ENCODE assay signal across 17 mouse cellular contexts in the genomic region with DNA sequence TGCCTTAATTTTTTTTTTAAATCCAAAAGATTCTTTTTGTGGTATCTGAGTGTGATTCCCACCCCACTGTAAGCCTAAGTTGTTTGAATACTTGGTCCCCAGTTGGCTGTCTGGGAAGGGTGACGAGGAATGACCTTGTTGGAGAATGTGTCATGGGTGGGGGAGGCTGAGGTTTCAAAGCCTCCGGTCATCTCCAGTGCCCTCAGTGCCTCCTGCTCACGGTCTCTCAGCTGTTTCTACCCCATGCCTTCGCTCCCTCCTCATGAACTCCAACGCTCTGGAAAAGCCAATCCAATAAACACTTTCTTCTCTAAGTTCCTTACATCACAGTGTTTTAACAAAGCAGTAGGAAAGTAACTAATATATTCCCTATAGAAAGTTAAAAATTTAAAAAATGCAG.
"Had no signal": no experiment of that assay in that cellular context is flagged by ENCODE, and none has a peak within 500 bp of the region (broad histone marks: within the 10 kb centered on the region; RNA-seq: fewer than 3 reads in every experiment).

No protein-coding gene starts in this region.

- H3K36me3 ChIP-seq: liver, embryonic 15.5 days; neural tube, embryonic 13.5 days had no signal

- DNase-seq: kidney, adult 2 months; kidney, postnatal 14 days; left cerebral cortex, postnatal 4 days; lung, embryonic 14.5 days; lung, postnatal 10 days; lung, postnatal 4 days; midbrain, embryonic 14.5 days; retina, postnatal 1 day; right cerebral cortex, postnatal 4 days; spleen, adult 18-20 months; thymus, adult 2 months; thymus, postnatal 36 days had no signal

- H3K27me3 ChIP-seq: kidney, embryonic 15.5 days; limb, embryonic 15.5 days; liver, embryonic 15.5 days; neural tube, embryonic 13.5 days had no signal

- H3K4me1 ChIP-seq: limb, embryonic 15.5 days; liver, embryonic 15.5 days had no signal

- H3K9me3 ChIP-seq: kidney, embryonic 15.5 days; limb, embryonic 15.5 days; liver, embryonic 15.5 days; midbrain, embryonic 10.5 days; neural tube, embryonic 13.5 days had no signal

- H3K4me3 ChIP-seq: kidney, embryonic 15.5 days; limb, embryonic 15.5 days; liver, embryonic 15.5 days; midbrain, embryonic 10.5 days; neural tube, embryonic 13.5 days had no signal

- H3K9ac ChIP-seq: kidney, embryonic 15.5 days; limb, embryonic 15.5 days; liver, embryonic 15.5 days; lung, embryonic 14.5 days; neural tube, embryonic 13.5 days had no signal

- H3K27ac ChIP-seq: limb, embryonic 15.5 days; liver, embryonic 15.5 days; midbrain, embryonic 10.5 days; neural tube, embryonic 13.5 days had no signal

- H3K4me2 ChIP-seq: kidney, embryonic 15.5 days; limb, embryonic 15.5 days; liver, embryonic 15.5 days; lung, embryonic 14.5 days; neural tube, embryonic 13.5 days had no signal
